Mouse (Mus musculus) adrenal gland, postnatal 36 days (tissue): ENCODE results near the gene Ehd2. TPM values are rescaled to one million over a fixed set of nuclear protein-coding genes. Genes with fewer than 3 reads are reported as not detected.
"Not testable (repeated sequence)": the region's sequence is repeated elsewhere in the genome, so short reads cannot be mapped to it uniquely, and the experiment has no call there.

Experiments
- DNase-seq, 2 experiments: peaks; one replicate each; pipeline ENCODE4 v3.0.0; 2021; ENCODE audit warnings: mixed read lengths in 1 of 2
- total RNA-seq, 2 experiments: library from RNA; stranded (reverse); gene quantifications; 2 replicates each; pipeline ENCODE4 v1.2.3; 2021

The Ehd2 gene
- total RNA-seq, 2 experiments from 2014 or later = 36.7 to 85.9 TPM

GRCm38 (mm10) chr7:15945721-15946536, 21.4 kb downstream of the Ehd2 start, which contains the start of gene Nop53:
Gene Nop53 (minus strand): TSS chr7:15946074.
- DNase-seq = peak; percentile 92 to 96

- DNase-seq = no peak
Measured at GRCm38 (mm10) chr7:15945211-15945610, 22.2 kb downstream of the Ehd2 start.

GRCm38 (mm10) chr7:15944311-15944710, 23.1 kb downstream of the Ehd2 start:
- DNase-seq = no peak

GRCm38 (mm10) chr7:15938621-15939020, 28.7 kb downstream of the Ehd2 start:
- DNase-seq = no peak

GRCm38 (mm10) chr7:15937491-15937890, 29.9 kb downstream of the Ehd2 start:
- DNase-seq = no peak

GRCm38 (mm10) chr7:15933437-15934359, 33.7 kb downstream of the Ehd2 start:
- DNase-seq = no peak

GRCm38 (mm10) chr7:15931635-15932034, 35.7 kb downstream of the Ehd2 start:
- DNase-seq = no peak

- no peak for DNase-seq
Measured at GRCm38 (mm10) chr7:15930543-15930942, 36.8 kb downstream of the Ehd2 start.

- peak; percentile 76 to 91 for DNase-seq
Measured at GRCm38 (mm10) chr7:15929910-15930309, 37.5 kb downstream of the Ehd2 start.

- peak; percentile 90 to 93 for DNase-seq
Measured at GRCm38 (mm10) chr7:15922220-15922773, 45.1 kb downstream of the Ehd2 start, which contains the start of gene Selenow. Gene Selenow (minus strand): TSS chr7:15922402.

GRCm38 (mm10) chr7:15921796-15922195, 45.6 kb downstream of the Ehd2 start:
- peak; percentile 37 to 48 for DNase-seq

- DNase-seq = no peak
Measured at GRCm38 (mm10) chr7:15920645-15921190, 46.6 kb downstream of the Ehd2 start.

GRCm38 (mm10) chr7:15919947-15920346, 47.4 kb downstream of the Ehd2 start:
- DNase-seq = no peak

- DNase-seq = peak; percentile 20 to 40
Measured at GRCm38 (mm10) chr7:15918371-15918770, 49.0 kb downstream of the Ehd2 start.

GRCm38 (mm10) chr7:15916996-15917395, 50.4 kb downstream of the Ehd2 start:
- no peak for DNase-seq

GRCm38 (mm10) chr7:15916134-15916723, 51.1 kb downstream of the Ehd2 start:
- no peak for DNase-seq

- not testable (repeated sequence) for DNase-seq
Measured at GRCm38 (mm10) chr7:15915695-15916094, 51.7 kb downstream of the Ehd2 start.

GRCm38 (mm10) chr7:15914751-15915150, 52.6 kb downstream of the Ehd2 start:
- no peak for DNase-seq

- peak; percentile 25 to 44 for DNase-seq
Measured at GRCm38 (mm10) chr7:15914252-15914651, 53.1 kb downstream of the Ehd2 start.

GRCm38 (mm10) chr7:15912183-15912582, 55.2 kb downstream of the Ehd2 start:
- DNase-seq = peak; percentile 73 to 82

- DNase-seq = no peak
Measured at GRCm38 (mm10) chr7:15910521-15910920, 56.8 kb downstream of the Ehd2 start.
